Mouse (Mus musculus): ENCODE results near the gene Malsu1. TPM values are rescaled to one million over a fixed set of nuclear protein-coding genes. Genes with fewer than 3 reads are reported as not detected.

Malsu1 gene
- 10 to 100 TPM; 26.1 to 27.3 TPM for total RNA-seq (2021)

GRCm38 (mm10) chr6:49073304-49074116, at the start of gene Malsu1:
TSS of gene Malsu1 (plus strand) at chr6:49073795.
- DNase-seq (ENCODE audit: low spot score in 2 of 2): peak; percentile 92 to 98
- intact Hi-C loops (cut with DNase I): loop anchor here (5.0 kb wide), 2 partner anchors 134 to 189 kb away; partner anchors contain the start of gene Tra2a

GRCm38 (mm10) chr6:49025290-49025689, 48.3 kb upstream of the Malsu1 start:
- intact Hi-C loops (cut with DNase I): no loop called here

GRCm38 (mm10) chr6:49026496-49026895, 47.1 kb upstream of the Malsu1 start:
- no peak for DNase-seq (ENCODE audit: low spot score in 2 of 2)
- intact Hi-C loops (cut with DNase I): no loop called here

More at GRCm38 (mm10) chr6:49025290-49025689, 48.3 kb upstream of the Malsu1 start:
- no peak for DNase-seq (ENCODE audit: low spot score in 2 of 2)

DNA sequence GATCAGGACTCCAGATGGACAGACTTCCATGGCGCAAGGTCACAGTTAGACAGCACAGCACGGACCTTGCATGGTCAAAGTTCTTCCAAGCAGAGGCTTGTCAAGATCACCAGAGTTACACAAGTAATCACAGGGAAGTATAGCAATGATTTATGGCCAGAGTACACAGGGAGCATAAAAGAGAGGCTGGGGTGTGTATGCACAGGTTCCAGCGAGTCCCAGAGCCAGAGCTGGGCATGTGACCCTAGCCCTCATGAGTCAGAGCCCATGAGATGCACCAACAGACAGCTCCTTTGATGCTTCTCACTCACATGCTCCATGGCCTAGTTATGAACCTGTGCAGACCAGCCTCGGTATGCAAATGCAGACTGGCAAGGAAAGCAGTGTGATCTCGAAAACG, 45.6 kb upstream of the Malsu1 start:
- intact Hi-C loops (cut with DNase I): no loop called here

GRCm38 (mm10) chr6:49028708-49029107, 44.9 kb upstream of the Malsu1 start:
- DNase-seq (ENCODE audit: low spot score in 2 of 2): no peak
- intact Hi-C loops (cut with DNase I): no loop called here

More for the DNA sequence above, 45.6 kb upstream of the Malsu1 start:
- DNase-seq (ENCODE audit: low spot score in 2 of 2): no peak

GRCm38 (mm10) chr6:49031230-49031629, 42.4 kb upstream of the Malsu1 start:
- intact Hi-C loops (cut with DNase I): no loop called here

DNA sequence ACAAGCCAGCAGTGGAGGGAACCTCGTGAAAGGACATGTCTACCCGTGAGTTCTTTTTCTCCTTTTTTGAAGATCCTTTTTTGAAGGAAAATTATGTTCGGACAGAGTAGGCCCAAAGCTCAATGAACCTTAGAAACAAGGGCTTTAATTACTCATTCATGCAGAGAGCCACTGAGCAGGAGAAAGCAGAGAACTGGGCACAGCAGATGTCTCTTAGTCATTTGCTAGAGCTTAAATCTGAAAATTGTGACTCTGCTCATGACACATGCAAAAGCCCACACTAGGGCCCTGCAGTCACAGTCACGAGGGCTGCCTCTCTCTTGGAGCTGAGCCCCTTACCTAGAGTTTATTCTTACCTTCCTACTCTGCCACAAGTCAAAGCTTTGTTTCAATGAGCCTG, 40.8 kb upstream of the Malsu1 start:
- DNase-seq (ENCODE audit: low spot score in 2 of 2): peak in 1 of 2 experiments; percentile 55
- intact Hi-C loops (cut with DNase I): no loop called here

More at GRCm38 (mm10) chr6:49031230-49031629, 42.4 kb upstream of the Malsu1 start:
- no peak for DNase-seq (ENCODE audit: low spot score in 2 of 2)

- no peak for DNase-seq (ENCODE audit: low spot score in 2 of 2)
- intact Hi-C loops (cut with DNase I): loop anchor here (5.0 kb wide), 1 partner anchor 361 kb away; the partner anchor contains the start of gene Stk31
Measured at GRCm38 (mm10) chr6:49036275-49037267, 37.0 kb upstream of the Malsu1 start, which contains the start of gene Gpnmb. TSS of gene Gpnmb (plus strand) at chr6:49036546.

DNA sequence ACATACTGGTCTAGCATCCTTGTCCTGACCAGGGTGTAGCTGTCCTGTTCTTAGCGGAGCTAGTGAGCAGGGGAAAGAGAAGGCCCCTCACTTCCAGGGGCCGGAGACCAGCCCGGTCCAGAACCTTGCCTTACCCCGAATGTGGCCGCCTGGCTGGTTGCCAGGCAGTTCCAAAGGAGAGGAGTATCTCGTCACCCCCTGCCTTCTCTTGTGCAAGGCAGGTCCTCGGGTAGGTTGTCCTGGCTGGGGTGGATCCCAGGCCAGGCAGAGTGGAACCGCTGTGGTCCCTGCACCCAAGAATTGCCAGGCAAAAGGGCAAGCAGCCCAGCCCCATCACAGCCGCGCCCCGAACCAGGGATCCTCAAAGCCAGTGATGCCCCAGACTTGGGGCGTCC, 36.3 kb upstream of the Malsu1 start:
- intact Hi-C loops (cut with DNase I): loop anchor here (5.0 kb wide), 1 partner anchor 360 kb away; the partner anchor contains the start of gene Stk31
- no peak for DNase-seq (ENCODE audit: low spot score in 2 of 2)

- intact Hi-C loops (cut with DNase I): loop anchor here (5.0 kb wide), 1 partner anchor 358 kb away; the partner anchor contains the start of gene Stk31
- DNase-seq (ENCODE audit: low spot score in 2 of 2): peak; percentile 56 to 74
Measured at GRCm38 (mm10) chr6:49039470-49040180, 34.0 kb upstream of the Malsu1 start.

GRCm38 (mm10) chr6:49046502-49046901, 27.1 kb upstream of the Malsu1 start:
- intact Hi-C loops (cut with DNase I): no loop called here

GRCm38 (mm10) chr6:49046976-49047375, 26.6 kb upstream of the Malsu1 start:
- intact Hi-C loops (cut with DNase I): no loop called here
- no peak for DNase-seq (ENCODE audit: low spot score in 2 of 2)

More at GRCm38 (mm10) chr6:49046502-49046901, 27.1 kb upstream of the Malsu1 start:
- no peak for DNase-seq (ENCODE audit: low spot score in 2 of 2)

- no peak for DNase-seq (ENCODE audit: low spot score in 2 of 2)
- intact Hi-C loops (cut with DNase I): no loop called here
Measured at GRCm38 (mm10) chr6:49047848-49048247, 25.7 kb upstream of the Malsu1 start.

DNA sequence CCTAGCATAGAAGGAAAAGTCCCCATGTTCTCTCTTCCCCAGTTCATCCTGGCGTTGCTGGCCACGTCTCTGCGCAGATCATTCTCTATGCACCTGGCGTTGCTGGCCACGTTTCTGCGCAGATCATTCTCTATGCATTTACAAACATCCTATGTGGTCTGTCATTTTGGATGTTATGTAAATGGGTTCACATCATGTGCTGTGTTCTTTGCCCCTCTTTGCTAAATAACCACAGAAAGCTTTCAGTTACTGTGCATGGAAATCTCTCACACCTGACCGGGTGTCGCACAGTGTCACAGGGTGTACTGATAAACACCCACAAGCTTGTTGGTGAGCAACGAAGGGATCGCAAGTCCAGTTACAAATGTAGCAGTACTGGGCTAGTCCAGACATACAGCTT, 25.2 kb upstream of the Malsu1 start:
- intact Hi-C loops (cut with DNase I): no loop called here
- no peak for DNase-seq (ENCODE audit: low spot score in 2 of 2)

- DNase-seq (ENCODE audit: low spot score in 2 of 2): no peak
- intact Hi-C loops (cut with DNase I): no loop called here
Measured at GRCm38 (mm10) chr6:49050677-49051410, 22.8 kb upstream of the Malsu1 start.

- DNase-seq (ENCODE audit: low spot score in 2 of 2): no peak
- intact Hi-C loops (cut with DNase I): no loop called here
Measured at GRCm38 (mm10) chr6:49052191-49052590, 21.4 kb upstream of the Malsu1 start.

GRCm38 (mm10) chr6:49055256-49055733, 18.3 kb upstream of the Malsu1 start:
- intact Hi-C loops (cut with DNase I): loop anchor here (5.0 kb wide), 1 partner anchor 137 kb away; no protein-coding TSS in a partner anchor
- peak; percentile 10 to 15 for DNase-seq (ENCODE audit: low spot score in 2 of 2)

- intact Hi-C loops (cut with DNase I): loop anchor here (2.0 to 5.0 kb wide), 2 partner anchors 136 to 153 kb away; no protein-coding TSS in a partner anchor
- DNase-seq (ENCODE audit: low spot score in 2 of 2): no peak
Measured at GRCm38 (mm10) chr6:49056009-49056408, 17.6 kb upstream of the Malsu1 start.

Data from left cerebral cortex, postnatal 25 days (tissue).